In the genomic region with DNA sequence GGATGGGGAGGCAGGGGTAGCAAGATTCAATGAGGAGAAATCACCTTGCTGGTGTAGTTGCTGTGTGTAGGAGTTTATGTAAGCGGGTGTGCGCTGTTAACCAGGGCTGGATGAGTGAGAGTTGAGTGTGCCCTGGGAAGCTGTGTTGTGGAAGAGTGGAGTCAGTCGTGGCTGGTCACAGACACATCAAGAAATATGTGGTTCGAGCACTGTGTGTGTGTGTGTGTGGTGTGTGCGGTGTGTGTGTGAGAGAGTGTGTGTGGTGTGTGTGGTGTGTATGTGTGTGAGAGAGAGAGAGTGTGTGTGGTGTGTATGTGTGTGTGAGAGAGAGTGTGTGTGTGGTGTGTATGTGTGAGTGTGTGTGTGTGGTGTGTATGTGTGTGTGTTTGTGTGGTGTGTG, we compare ENCODE assay signal across 8 mouse cellular contexts. TPM values are rescaled to one million over a fixed set of nuclear protein-coding genes. Genes with fewer than 3 reads are reported as not detected.
DNase-seq lines count a peak whose midpoint lies in the region; ATAC-seq and TF ChIP-seq lines count a peak whose summit lies in the region.

No protein-coding gene starts in this region.

- H3K27me3 ChIP-seq in lung, embryonic 15.5 days, result peaks cover 40% of the 10 kb centered on the region
- peaks cover 18% of the 10 kb centered on the region for H3K27me3 ChIP-seq in forebrain, embryonic 14.5 days (replicated peaks; ENCODE audit: control insufficient read depth, insufficient read depth, low read length)
- peaks cover 63% of the 10 kb centered on the region for H3K27me3 ChIP-seq in limb, embryonic 12.5 days
- H3K27me3 ChIP-seq in small intestine, adult 2 months (ENCODE audit: control insufficient read depth, insufficient read depth, low read length), result peaks cover 12% of the 10 kb centered on the region; the same call in 1 of the 2 replicates

- peak overlapping the region; percentile 39 for H3K4me3 ChIP-seq in lung, embryonic 15.5 days
- H3K4me3 ChIP-seq in forebrain, embryonic 14.5 days (ENCODE audit: low read depth, low read length), result no peak overlapping the region
- H3K4me3 ChIP-seq in limb, embryonic 12.5 days (replicated peaks), result peak overlapping the region; percentile 38; the same call in 1 of the 2 replicates
- H3K4me3 ChIP-seq in small intestine, adult 2 months (ENCODE audit: low read depth, low read length), result no peak overlapping the region

- H3K36me3 ChIP-seq in lung, embryonic 15.5 days, result no peaks in the 10 kb centered on the region
- no peaks in the 10 kb centered on the region for H3K36me3 ChIP-seq in forebrain, embryonic 14.5 days (ENCODE audit: control insufficient read depth, insufficient read depth, low read length)
- no peaks in the 10 kb centered on the region for H3K36me3 ChIP-seq in limb, embryonic 12.5 days
- no peaks in the 10 kb centered on the region for H3K36me3 ChIP-seq in small intestine, adult 2 months (ENCODE audit: control insufficient read depth, insufficient read depth, low read length)

- H3K4me2 ChIP-seq in lung, embryonic 15.5 days, result peak overlapping the region; percentile 67
- peak overlapping the region; percentile 53 for H3K4me2 ChIP-seq in forebrain, embryonic 14.5 days (ENCODE audit: low read length)
- H3K4me2 ChIP-seq in limb, embryonic 12.5 days, result peak overlapping the region; percentile 65

- 63% methylated on average over 5 of the region's 5 CpGs for WGBS in lung, embryonic 15.5 days
- WGBS in forebrain, embryonic 14.5 days, result 63% methylated on average over 5 of the region's 5 CpGs
- WGBS in limb, embryonic 12.5 days, result 72% methylated on average over 5 of the region's 5 CpGs
- 71% methylated on average over 5 of the region's 5 CpGs for WGBS in small intestine, adult 2 months

- ATAC-seq in lung, embryonic 15.5 days (ENCODE audit: borderline replicate concordance, extremely low read depth, low FRiP score, low TSS enrichment), result no peak
- ATAC-seq in forebrain, embryonic 14.5 days, result no peak
- no peak for ATAC-seq in limb, embryonic 12.5 days (ENCODE audit: insufficient number of reproducible peaks, insufficient read depth, low FRiP score, low TSS enrichment, low read depth)

- TF ChIP-seq CTCF in small intestine, adult 2 months (IDR thresholded peaks at IDR 0.05; ENCODE audit: extremely low read depth, insufficient read length, insufficient replicate concordance, low read depth, low read length), result no peak

- no peak overlapping the region for H3K9ac ChIP-seq in lung, embryonic 15.5 days
- H3K9ac ChIP-seq in forebrain, embryonic 14.5 days (ENCODE audit: low read length), result no peak overlapping the region; the same call in 1 of the 2 replicates
- H3K9ac ChIP-seq in limb, embryonic 12.5 days (replicated peaks), result 0 out of 2 replicates have a peak overlapping the region, but pooled peaks have one; percentile 58

- no peak for DNase-seq in lung, postnatal 14 days
- DNase-seq in forebrain, embryonic 14.5 days (ENCODE audit: low spot score), result no peak
- no peak for DNase-seq in urinary bladder, postnatal 36 days (ENCODE audit: low spot score in 2 of 2)
- no peak for DNase-seq in cerebellum, adult 11 months
- DNase-seq in yolk sac, embryonic 10.5 days (ENCODE audit: low spot score), result no peak

- H3K4me1 ChIP-seq in lung, embryonic 15.5 days, result peaks cover 15% of the 10 kb centered on the region; the same call in 1 of the 2 replicates
- H3K4me1 ChIP-seq in forebrain, embryonic 14.5 days (ENCODE audit: control insufficient read depth, insufficient read depth, low read length), result peaks cover 6% of the 10 kb centered on the region; the same call in 1 of the 2 replicates
- H3K4me1 ChIP-seq in limb, embryonic 12.5 days (replicated peaks), result peaks cover 22% of the 10 kb centered on the region
- H3K4me1 ChIP-seq in small intestine, adult 2 months (ENCODE audit: control insufficient read depth, insufficient read depth, insufficient read length, low read length), result peaks cover 8% of the 10 kb centered on the region

- no peaks in the 10 kb centered on the region for H3K9me3 ChIP-seq in lung, embryonic 15.5 days
- H3K9me3 ChIP-seq in forebrain, embryonic 14.5 days (replicated peaks; ENCODE audit: control insufficient read depth, low read length), result no peaks in the 10 kb centered on the region
- H3K9me3 ChIP-seq in limb, embryonic 12.5 days, result no peaks in the 10 kb centered on the region

- H3K27ac ChIP-seq in lung, embryonic 15.5 days, result no peak overlapping the region
- H3K27ac ChIP-seq in forebrain, embryonic 14.5 days (ENCODE audit: low read depth, low read length), result no peak overlapping the region
- H3K27ac ChIP-seq in limb, embryonic 12.5 days, result no peak overlapping the region
- H3K27ac ChIP-seq in small intestine, adult 2 months (ENCODE audit: insufficient read depth, low read depth, low read length), result peak overlapping the region; percentile 29; the same call in 1 of the 2 replicates

- TF ChIP-seq POLR2A in small intestine, adult 2 months (IDR thresholded peaks at IDR 0.05; ENCODE audit: low read depth, low read length), result no peak

RNA-seq across cellular contexts. Expression of gene Arhgef15, which starts 1.8 kb away (rescaled TPM):
- polyA plus RNA-seq in lung, embryonic 15.5 days (2015; fragmentation: Nextera tagmentation; extraction: Ambion mirVana), result 21.2 and 24.4 TPM in 2 replicates
- 5.8 and 6.3 TPM in 2 replicates for polyA plus RNA-seq in forebrain, embryonic 14.5 days (2014; fragmentation: Nextera tagmentation; extraction: Ambion mirVana)
- 6.1 and 7.0 TPM in 2 replicates for polyA plus RNA-seq in limb, embryonic 12.5 days (2016; fragmentation: Nextera tagmentation; extraction: Ambion mirVana)
- 9.9 and 19.5 TPM in 2 replicates for polyA plus RNA-seq in small intestine, adult 2 months (2012; rRNA removed)

RNA-seq across cellular contexts. Expression of gene Slc25a35, which starts 12.5 kb away (rescaled TPM):
- polyA plus RNA-seq in lung, embryonic 15.5 days (2015; fragmentation: Nextera tagmentation; extraction: Ambion mirVana), result 2.8 and 3.1 TPM in 2 replicates
- 0.75 and 1.2 TPM in 2 replicates for polyA plus RNA-seq in forebrain, embryonic 14.5 days (2014; fragmentation: Nextera tagmentation; extraction: Ambion mirVana)
- polyA plus RNA-seq in limb, embryonic 12.5 days (2016; fragmentation: Nextera tagmentation; extraction: Ambion mirVana), result 2.3 and 2.6 TPM in 2 replicates
- polyA plus RNA-seq in small intestine, adult 2 months (2012; rRNA removed), result 13.7 and 21.5 TPM in 2 replicates

RNA-seq across cellular contexts. Expression of gene Rangrf, which starts 19.5 kb away (rescaled TPM):
- 46.2 and 46.6 TPM in 2 replicates for polyA plus RNA-seq in lung, embryonic 15.5 days (2015; fragmentation: Nextera tagmentation; extraction: Ambion mirVana)
- polyA plus RNA-seq in forebrain, embryonic 14.5 days (2014; fragmentation: Nextera tagmentation; extraction: Ambion mirVana), result 35.2 and 43.5 TPM in 2 replicates
- polyA plus RNA-seq in limb, embryonic 12.5 days (2016; fragmentation: Nextera tagmentation; extraction: Ambion mirVana), result 64.6 and 69.6 TPM in 2 replicates
- 21.2 and 29.7 TPM in 2 replicates for polyA plus RNA-seq in small intestine, adult 2 months (2012; rRNA removed)

RNA-seq across cellular contexts. Expression of gene Odf4, which starts 28.6 kb away (rescaled TPM):
- polyA plus RNA-seq in lung, embryonic 15.5 days (2015; fragmentation: Nextera tagmentation; extraction: Ambion mirVana), result not detected in 2 replicates
- polyA plus RNA-seq in forebrain, embryonic 14.5 days (2014; fragmentation: Nextera tagmentation; extraction: Ambion mirVana), result 0.23 TPM in 1 of 2 replicates, not detected in the other
- not detected in 2 replicates for polyA plus RNA-seq in limb, embryonic 12.5 days (2016; fragmentation: Nextera tagmentation; extraction: Ambion mirVana)
- polyA plus RNA-seq in small intestine, adult 2 months (2012; rRNA removed), result not detected in 2 replicates

RNA-seq across cellular contexts. Expression of gene Pfas, which starts 52.8 kb away (rescaled TPM):
- 31.4 and 33.4 TPM in 2 replicates for polyA plus RNA-seq in lung, embryonic 15.5 days (2015; fragmentation: Nextera tagmentation; extraction: Ambion mirVana)
- 14.1 and 15.6 TPM in 2 replicates for polyA plus RNA-seq in forebrain, embryonic 14.5 days (2014; fragmentation: Nextera tagmentation; extraction: Ambion mirVana)
- 45.7 and 48.5 TPM in 2 replicates for polyA plus RNA-seq in limb, embryonic 12.5 days (2016; fragmentation: Nextera tagmentation; extraction: Ambion mirVana)
- polyA plus RNA-seq in small intestine, adult 2 months (2012; rRNA removed), result 4.7 and 6.0 TPM in 2 replicates

Comparison
In these comparisons a context has a peak if more than half of its experiments do, and no peak if none do; other contexts are left out.
1. H3K4me3 ChIP-seq: peak in lung, embryonic 15.5 days (single experiment) and limb, embryonic 12.5 days (single experiment); none in forebrain, embryonic 14.5 days (single experiment) and small intestine, adult 2 months (single experiment).
2. Peak in every context shown above with its lines, with median percentiles within 50 percentile points of each other: H3K4me2 ChIP-seq.